Mouse (Mus musculus): ENCODE measurements around the gene Zfc3h1.

Gene Zfc3h1

DNA sequence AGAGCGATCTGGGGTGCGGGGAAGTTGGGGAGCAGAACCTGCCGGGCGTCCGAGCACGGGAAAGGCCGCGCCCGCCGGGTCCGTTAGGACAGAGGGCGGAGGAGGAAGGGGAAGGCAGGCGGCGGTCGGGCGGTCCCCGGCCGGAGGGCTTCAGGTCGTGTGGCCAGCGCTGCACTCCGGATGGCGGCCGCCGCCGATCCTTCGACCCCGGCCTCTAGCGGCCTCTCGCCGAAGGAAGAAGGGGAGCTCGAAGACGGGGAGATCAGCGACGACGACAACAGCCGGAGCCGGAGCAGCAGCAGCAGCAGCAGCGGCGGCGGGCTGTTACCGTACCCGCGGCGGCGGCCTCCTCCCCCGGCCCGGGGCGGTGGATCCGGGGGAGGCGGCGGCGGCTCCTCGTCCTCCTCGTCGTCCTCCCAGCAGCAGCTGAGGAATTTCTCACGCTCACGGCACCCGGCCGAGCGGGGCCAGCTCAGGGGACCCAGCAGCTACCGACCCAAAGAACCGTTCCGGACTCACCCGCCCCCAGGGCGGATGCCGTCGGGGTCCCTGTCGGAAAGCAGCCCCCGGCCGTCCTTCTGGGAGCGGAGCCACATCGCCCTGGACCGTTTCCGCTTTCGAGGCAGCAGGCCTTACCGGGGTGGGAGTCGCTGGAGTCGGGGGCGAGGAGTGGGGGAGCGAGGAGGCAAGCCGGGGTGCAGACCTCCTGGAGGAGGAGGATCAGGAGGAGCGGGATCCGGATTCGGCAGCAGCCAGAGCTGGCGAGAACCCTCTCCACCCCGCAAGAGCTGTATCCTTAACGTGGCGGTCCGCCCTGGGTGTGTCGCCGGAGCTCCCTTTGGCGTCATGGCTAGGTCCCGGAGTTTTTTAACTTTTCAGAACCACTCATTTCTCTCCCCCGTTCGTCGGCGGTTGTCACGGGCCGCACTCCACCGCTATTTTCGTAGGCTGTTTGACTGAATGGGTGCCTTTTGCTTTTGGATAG lies 551 bp downstream of the Zfc3h1 start:
- in situ Hi-C loops (cut with MboI): no loop called here

DNA sequence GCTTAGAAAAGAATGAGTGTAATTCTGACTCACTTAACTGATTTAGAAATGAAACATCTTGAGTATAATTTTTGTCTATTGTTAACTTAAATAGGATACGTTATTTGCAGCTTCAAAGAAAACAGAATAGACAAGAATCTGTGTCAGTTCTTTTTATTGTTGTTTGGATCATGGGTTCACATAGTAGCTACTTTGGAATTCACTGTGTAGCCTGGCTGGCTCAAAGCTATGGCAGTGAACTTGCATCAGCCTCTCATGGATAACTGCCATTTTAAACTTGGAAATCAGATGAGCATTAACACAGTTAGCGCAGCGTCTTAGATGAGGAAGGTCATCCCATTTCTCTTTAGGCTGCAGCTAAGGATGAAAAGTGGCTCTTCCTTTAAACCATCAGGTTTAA lies 3.1 kb downstream of the Zfc3h1 start:
- in situ Hi-C loops (cut with MboI): no loop called here

DNA sequence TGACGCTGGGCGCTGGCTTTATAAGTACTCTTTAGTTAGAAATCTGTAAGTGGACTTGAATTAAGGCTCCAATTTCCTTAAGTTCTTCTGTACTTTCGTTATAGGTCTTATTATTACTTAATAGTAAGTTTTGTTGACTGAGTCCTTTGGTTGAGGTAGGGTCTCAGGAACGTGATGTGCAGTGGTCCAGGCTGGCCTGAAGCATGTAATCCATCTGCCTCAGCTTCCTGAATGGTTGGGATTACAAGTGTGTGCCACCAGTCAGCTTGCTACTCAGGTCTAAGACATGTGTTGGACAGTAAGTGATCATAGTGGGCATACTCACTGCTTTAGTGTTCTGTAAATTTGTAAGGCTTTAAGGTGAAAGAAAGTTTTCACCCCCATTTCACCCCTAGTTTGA lies 6.3 kb downstream of the Zfc3h1 start:
- in situ Hi-C loops (cut with MboI): no loop called here

DNA sequence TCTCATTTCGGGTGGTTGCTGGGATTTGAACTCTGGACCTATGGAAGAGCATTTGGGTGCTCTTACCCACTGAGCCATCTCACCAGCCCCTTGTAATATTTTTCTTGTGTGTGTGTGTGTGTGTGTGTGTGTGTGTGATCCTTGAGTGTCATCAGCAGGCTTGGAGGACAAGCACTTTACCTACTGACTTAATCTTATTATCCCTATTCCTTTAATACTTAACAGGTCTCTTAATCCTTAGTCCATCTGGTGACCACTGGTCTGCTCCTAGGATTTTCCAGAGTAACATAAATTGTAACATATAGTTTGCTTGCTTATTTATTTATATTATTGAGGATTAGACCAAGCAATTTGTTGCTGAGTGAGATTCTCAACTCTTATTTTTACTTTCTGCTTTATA lies 7.1 kb downstream of the Zfc3h1 start:
- in situ Hi-C loops (cut with MboI): no loop called here

DNA sequence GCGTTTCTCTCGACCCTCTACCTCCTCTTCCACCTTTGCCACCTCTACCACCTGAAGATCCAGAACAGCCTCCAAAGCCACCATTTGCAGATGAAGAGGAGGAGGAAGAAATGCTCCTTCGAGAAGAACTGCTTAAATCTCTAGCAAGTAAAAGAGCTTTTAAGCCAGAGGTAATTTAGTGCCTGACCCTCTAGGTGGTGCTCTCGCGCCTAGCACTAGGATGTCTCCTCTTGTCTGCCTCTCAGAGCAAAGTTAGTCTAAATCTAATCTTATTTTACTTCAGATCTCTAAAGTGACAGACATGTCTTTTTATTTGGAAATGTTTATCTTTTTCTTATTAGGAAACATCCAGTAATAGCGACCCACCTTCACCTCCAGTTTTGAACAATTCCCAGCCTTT lies 21.6 kb downstream of the Zfc3h1 start:
- in situ Hi-C loops (cut with MboI): loop anchor here (25.0 kb wide), 1 partner anchor 206 kb away; no protein-coding TSS in a partner anchor

DNA sequence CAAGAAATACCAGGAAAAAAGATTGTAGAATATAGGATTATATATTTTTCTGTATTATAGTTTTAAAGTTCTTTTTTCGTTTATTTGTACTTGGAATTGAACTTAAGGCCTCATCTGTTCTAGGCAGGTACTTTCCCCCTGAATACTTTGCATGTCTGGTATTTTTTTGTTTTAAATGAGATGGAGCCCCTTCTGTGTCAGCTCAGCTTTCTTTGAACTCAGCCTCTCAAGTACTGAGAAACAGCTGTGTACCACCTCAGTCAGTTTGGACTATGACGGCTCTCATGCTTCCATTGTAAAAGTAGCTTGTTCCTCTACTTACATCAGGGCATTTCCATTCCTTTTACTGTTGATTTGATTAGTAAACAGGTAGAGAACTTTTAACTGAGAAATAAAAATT lies 28.7 kb downstream of the Zfc3h1 start:
- in situ Hi-C loops (cut with MboI): loop anchor here (25.0 kb wide), 1 partner anchor 199 kb away; no protein-coding TSS in a partner anchor

DNA sequence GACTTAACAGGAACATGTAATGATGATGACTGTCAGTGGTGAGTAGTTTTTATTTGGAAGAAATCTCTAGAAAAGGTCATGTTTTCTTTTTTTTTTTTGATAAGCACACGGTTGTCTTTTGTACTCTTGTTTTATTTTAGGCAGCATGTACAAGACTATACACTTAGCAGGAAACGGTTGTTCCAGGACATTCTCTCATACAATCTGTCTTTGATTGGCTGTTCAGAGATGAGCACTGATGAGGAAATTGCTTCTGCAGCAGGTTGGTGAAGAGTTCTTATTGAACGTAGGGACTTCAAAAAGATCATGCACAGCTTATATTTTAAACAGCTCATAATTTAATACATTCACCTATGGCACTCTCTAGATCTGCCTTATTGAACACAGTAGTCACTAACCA lies 29.3 kb downstream of the Zfc3h1 start:
- in situ Hi-C loops (cut with MboI): loop anchor here (25.0 kb wide), 1 partner anchor 198 kb away; no protein-coding TSS in a partner anchor

DNA sequence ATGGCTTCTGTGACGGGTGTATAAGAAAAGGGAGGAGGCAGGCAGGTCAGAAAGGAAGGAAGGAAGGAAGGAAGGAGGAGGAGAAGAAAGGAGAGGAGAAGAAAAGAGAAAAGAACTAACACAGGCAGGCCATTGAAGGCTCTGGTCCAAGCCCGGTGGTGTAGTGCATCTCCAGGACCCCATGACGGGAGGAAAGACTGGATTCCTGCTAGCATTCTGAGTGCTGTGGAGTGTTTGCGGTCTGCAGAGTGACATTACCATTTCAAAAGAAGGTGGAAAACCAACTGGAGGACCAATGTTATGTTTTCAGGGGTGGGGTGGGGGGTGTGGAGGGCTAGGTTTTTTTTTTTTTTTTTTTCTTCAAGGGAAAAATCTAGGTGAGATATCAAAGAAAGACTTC lies 37.2 kb downstream of the Zfc3h1 start:
- in situ Hi-C loops (cut with MboI): loop anchor here (25.0 kb wide), 1 partner anchor 190 kb away; no protein-coding TSS in a partner anchor

DNA sequence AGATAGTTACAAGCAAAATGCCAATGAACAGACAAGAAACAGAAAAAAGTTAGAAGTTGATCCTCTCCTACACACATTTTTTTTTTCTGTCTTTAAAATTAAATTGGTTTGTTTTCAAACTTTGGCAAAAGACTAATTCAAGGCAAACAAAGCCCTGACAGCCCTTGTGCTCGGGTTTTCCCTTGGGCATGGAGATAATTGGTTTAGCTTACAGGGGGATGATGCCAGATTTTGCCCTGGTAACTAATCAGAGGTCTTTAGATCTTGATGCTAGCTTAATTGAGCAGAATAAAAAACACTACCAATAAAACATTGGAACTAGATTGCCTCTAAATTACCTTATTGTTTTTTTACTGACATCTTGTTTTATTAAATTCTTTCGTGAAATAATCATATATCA lies 40.6 kb downstream of the Zfc3h1 start:
- in situ Hi-C loops (cut with MboI): no loop called here

DNA sequence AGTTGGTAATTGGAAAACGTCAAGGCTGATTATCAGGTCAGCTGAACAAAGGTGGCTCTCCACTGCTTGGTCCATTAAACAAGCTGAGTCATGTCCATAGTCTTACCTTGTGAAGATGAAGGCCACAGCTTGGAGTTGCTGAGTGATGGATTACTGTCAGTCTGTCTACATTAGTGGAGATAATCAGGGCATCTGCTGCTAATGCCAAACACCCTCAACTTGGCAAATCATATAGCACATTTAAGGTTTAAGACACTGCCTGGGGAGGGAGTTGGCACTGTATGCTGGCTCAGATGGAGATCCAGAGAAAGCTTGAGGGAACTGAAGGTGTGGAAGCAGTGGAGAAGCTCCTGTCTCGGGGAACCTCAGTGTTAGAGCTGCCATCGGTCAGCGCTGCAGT lies 52.5 kb downstream of the Zfc3h1 start:
- in situ Hi-C loops (cut with MboI): no loop called here

DNA sequence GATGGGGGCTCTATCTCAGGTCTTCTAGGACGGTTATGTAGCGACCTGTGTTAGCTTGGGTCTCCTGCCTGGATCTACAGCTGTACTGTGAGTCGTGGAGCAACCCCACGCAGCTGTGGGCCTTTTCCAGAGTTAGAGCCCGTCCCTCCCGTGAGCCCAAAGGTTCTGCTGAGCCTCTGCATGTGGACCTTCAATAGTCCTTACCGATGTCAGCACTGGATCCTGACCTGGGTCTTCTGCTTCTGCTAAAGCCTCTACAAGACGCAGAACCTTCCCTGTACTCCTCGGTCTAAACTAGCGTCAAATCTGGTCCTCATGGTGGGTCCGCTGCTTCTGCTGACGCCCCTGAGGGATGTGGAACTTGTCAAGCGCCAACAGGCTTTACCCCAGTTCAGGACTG lies 63.9 kb downstream of the Zfc3h1 start:
- in situ Hi-C loops (cut with MboI): no loop called here

DNA sequence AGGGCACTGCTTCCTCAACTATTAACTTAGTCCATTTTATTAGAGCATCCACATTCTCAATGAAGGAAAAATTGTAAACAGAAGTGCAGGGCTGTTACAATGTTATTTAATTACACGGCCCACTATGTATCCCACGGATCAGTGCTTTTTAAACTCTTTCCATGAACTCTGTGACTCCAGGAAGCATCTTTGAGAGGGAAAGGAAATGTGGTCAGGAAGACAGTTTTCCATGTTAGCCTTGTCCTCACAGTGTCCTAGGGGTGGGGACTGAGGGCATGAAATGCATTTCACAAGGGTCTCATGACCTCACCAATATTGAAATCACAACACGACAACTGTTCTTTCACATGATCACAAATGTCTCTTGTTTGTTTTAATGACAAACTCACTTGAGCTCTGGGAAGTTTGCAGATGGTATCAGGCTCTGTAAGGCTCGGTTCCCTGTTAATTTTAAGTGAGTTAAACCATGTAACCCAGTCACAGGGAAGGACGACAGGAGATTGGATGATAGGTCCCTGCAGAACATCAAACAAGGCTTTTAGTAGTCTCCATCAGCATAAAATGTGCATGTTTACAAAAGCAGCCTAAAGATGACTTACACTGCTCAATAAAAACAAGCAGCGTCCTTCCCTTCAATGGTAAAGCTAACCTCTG lies 72.7 kb downstream of the Zfc3h1 start:
- in situ Hi-C loops (cut with MboI): no loop called here

DNA sequence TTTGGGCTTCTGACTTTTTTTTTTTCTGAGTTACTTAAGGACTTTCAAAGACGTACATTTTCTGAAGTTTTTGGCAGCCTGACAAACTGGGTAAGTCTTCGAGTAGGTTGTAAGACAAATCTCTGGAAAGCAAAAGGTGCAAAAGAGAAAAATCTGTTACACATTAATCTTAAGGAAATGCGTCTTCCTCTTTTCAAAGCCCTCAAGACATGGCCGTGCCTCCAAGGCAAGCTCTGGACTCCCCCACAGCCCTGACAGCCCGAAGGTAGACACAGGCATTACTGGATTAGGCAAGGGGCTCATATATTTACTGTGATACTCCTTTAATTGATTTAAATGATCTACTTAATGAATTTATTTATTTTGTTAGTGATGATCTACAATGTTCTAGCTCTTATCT lies 77.9 kb downstream of the Zfc3h1 start:
- in situ Hi-C loops (cut with MboI): no loop called here

DNA sequence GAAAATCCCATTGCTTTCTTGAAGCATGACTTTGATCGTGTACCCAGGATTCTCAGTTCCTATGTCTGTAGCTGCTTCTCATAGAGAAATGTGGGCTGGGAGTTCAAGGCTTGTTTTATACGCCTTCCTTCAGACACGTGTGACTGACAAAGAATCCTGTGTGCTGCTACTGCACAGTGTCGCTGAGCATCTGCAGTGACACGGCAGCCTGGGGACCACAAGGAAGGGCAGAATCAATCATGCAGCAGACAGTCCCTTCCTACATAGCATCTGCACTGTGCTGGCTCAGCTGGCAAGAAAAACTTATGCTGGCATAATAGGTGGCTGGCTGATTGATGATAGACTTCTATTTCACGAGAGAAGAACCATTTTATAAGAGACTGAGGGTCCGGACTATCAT lies 80.3 kb downstream of the Zfc3h1 start:
- in situ Hi-C loops (cut with MboI): no loop called here

DNA sequence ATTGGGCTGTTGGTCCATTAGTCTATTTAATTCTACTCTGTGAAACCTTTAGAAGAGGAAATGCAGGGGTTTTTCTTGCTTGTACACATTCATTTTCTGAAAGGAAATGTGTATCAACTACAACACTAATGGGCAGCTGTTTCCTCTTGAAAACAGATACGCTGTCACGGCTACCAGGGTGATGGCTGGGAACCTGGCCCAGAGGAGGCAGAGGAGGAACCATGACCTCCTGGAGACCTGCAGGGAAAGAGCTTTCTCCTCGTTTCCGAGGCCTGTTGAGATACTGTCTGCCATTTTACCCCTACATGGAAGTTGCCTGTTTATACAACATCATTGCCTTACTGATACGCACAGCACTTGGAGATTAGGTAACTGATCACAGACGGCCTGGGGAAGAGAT lies 81.0 kb downstream of the Zfc3h1 start:
- in situ Hi-C loops (cut with MboI): no loop called here

DNA sequence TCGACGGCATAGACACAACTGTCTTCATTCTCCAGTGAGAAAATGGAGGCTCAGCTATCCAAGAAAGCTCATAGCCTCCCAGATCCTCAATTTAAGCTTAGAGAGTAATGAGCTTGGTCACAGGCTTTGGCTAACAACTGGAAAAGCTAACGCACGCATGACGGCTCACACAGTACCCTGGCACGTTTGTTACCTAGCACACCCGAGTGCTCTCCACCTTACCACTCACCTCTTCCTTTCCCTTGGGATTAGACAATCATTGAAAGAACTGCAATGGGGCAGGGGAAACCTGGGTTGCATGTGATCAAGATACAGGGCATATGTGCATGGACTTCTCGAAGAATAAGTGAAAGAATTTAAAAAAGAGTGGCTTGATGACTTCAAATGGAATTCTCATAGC lies 83.2 kb downstream of the Zfc3h1 start:
- in situ Hi-C loops (cut with MboI): no loop called here

DNA sequence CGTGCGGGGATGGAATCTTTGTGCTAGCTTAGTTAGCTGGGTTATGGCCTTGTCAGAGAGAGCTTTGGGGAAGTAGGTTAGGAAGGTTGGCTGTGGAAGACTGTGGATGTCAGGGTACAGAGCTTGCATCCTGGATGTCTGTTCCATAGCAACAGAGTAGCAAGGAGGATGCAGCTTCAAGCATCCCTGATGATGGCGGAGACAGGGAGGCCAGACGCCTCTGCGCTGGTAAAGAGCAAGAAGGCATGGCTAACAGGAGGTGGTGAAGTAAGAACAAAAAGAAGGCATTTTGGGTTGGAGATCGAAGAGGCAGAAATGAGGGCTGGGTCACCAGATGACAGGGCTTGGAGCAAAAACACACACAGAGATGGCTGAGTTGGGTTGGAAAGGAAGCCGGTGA lies 83.9 kb downstream of the Zfc3h1 start:
- in situ Hi-C loops (cut with MboI): no loop called here

DNA sequence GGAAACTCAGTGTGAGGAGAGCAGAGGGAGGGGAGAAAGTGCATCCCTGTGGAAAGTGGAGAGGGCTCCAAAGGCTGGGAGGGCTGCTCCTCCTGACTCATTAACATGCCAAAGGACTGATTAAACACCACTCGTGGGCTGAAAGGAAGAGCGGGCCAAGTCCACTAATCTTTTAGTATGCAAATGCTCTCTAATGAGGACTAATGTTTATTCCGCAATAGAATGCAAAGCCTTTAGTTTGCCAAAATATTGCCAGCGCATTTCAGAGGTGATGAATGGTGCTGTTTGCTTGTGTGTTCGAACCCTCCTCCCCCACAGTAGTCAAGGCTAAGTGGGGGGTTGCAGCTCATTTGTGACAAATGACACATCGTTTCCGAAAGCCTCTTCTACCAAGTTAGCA lies 84.3 kb downstream of the Zfc3h1 start:
- in situ Hi-C loops (cut with MboI): no loop called here

DNA sequence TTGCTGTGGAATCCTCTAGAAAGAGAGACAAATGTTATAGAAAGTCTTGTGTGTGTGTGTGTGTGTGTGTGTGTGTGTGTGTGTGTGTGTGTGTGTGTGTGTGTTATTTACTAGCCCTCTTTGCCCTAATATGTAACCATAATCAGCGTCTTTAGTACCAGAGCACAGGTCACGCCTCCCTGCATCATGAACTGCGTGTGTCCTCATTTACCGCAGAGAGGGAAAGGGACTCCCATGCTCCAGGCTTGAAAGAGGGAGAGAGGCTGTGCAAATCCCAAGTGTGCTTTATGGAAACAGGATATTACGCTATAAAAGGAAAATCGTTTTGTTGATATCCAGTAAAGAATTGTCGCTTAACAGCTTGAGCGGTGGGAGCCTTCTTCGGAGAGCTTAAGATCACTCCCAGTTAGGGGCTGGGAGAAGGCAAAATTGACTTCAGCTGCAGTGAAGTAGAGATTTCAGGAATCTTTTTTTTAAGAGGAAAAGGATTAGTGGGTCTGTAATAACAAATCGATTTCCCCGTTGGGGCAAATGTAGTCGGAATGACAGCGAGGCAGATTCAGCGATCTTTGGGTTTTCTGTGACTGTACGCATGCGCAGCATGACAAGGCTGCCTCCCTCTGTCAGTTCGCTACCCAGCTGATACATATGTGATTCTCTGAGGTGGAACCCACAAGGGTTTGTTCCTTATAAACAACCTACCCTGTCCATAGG lies 86.0 kb downstream of the Zfc3h1 start:
- in situ Hi-C loops (cut with MboI): no loop called here

DNA sequence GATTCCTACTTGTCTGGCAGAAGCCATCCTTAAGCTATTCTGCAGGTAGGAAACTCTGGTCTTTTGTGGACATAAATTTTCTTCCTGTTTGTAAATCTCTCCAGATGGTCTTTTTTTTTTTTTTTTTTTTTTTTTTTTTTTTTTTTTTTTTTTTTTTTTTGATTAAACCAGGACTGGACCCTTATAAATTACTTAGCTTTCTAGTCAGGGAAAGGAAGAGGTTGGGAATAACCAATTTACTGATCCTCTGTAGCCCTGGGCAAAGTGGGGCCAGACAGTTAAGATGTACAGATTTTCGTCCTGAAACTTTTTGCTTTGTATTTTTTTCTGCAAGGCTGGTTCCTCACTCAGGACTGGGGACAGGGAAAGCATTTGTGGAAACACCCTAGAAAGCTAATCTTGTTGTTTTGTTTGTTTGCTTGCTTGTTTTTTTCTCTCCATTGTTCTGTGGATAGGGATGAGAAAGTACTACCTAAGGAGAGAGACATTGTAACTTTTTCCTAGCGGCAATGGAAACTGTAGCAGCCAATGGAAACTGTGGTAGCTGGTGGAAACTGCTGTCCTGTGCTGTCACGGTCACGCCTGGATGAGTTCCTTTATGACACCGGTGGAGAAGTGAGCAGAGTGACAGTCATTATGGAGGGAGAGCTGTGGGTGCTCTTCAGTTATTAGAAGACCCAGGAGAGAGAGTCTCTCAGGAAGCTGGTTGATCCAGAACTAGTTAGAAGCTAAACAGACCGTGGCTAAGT lies 88.6 kb downstream of the Zfc3h1 start:
- in situ Hi-C loops (cut with MboI): no loop called here

DNA sequence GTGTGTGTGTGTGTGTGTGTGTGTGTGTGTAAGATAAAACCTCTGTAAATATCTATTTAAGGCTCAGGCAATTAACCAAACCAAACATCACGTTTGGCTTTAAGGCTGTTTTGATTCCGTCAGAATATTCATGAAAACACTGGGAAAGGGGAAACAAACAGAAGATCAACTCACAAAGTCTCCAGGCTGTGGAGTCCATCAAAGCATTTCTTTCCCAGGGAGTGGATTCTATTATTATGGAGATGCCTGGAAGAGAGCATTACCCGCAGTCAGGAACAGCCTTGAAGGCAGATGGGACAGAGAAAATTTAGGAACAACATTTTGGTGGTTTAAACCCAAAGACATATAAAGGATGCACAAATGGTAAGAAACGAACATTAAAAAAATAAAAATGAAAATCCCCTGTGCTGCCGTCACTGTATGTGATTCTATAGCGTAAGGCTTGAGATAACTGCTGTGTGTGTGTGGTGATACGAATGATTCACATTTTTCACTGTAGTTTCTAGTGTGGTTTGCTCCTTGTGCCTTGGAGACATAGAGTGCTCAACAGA lies 90.3 kb downstream of the Zfc3h1 start:
- in situ Hi-C loops (cut with MboI): no loop called here
